33 mouse cellular contexts compared by ENCODE assay signal in genomic region chr7:30935422-30936099, GRCm38 (mm10). TPM values are rescaled to one million over a fixed set of nuclear protein-coding genes. Genes with fewer than 3 reads are reported as not detected.
"Had no signal": no experiment of that assay in that cellular context is flagged by ENCODE, and none has a peak within 500 bp of the region (broad histone marks: within the 10 kb centered on the region; RNA-seq: fewer than 3 reads in every experiment).

No protein-coding gene starts in this region.

RNA-seq across cellular contexts. Expression of gene Hamp, which starts 8.3 kb away (rescaled TPM):
- total RNA-seq: gastrocnemius, postnatal 14 days; gastrocnemius, postnatal 36 days; hematopoietic stem cell, adult 5-6 weeks; hindbrain, postnatal 0 days; layer of hippocampus, adult 18-20 months; layer of hippocampus, adult 8-10 months; layer of hippocampus, postnatal 14 days; layer of hippocampus, postnatal 36 days; left cerebral cortex, adult 18-20 months; left cerebral cortex, postnatal 10 days; left cerebral cortex, postnatal 25 days; left cerebral cortex, postnatal 4 days had no signal
- polyA plus RNA-seq: heart, embryonic 11.5 days; heart, embryonic 15.5 days; hindbrain, embryonic 11.5 days; hindbrain, embryonic 13.5 days; hindbrain, embryonic 15.5 days; hindbrain, postnatal 0 days; intestine, embryonic 14.5 days; intestine, embryonic 16.5 days; kidney, adult 2 months; kidney, embryonic 15.5 days; kidney, postnatal 0 days; limb, embryonic 11.5 days; limb, embryonic 13.5 days; limb, embryonic 15.5 days; liver, embryonic 12.5 days had no signal

RNA-seq across cellular contexts. Expression of gene Hamp2, which starts 11.1 kb away (rescaled TPM):
- total RNA-seq: gastrocnemius, adult 18-20 months; gastrocnemius, adult 8-10 months; gastrocnemius, postnatal 14 days; gastrocnemius, postnatal 36 days; hematopoietic stem cell, adult 5-6 weeks; hindbrain, postnatal 0 days; layer of hippocampus, adult 18-20 months; layer of hippocampus, adult 8-10 months; layer of hippocampus, postnatal 14 days; layer of hippocampus, postnatal 36 days; left cerebral cortex, adult 18-20 months; left cerebral cortex, adult 8-10 months; left cerebral cortex, postnatal 10 days; left cerebral cortex, postnatal 25 days; left cerebral cortex, postnatal 4 days had no signal
- polyA plus RNA-seq: heart, embryonic 11.5 days; heart, embryonic 13.5 days; heart, embryonic 15.5 days; heart, postnatal 0 days; hindbrain, embryonic 11.5 days; hindbrain, embryonic 13.5 days; hindbrain, embryonic 15.5 days; hindbrain, postnatal 0 days; intestine, embryonic 14.5 days; intestine, embryonic 16.5 days; kidney, adult 2 months; kidney, embryonic 15.5 days; kidney, postnatal 0 days; limb, embryonic 11.5 days; limb, embryonic 13.5 days; limb, embryonic 15.5 days; liver, embryonic 12.5 days had no signal

RNA-seq across cellular contexts. Expression of gene Mag, which starts 20.9 kb away (rescaled TPM):
- total RNA-seq: heart, adult 2 months; heart, postnatal 36 days; hematopoietic stem cell, adult 5-6 weeks had no signal
